8 mouse cellular contexts compared by ENCODE assay signal in the genomic region with DNA sequence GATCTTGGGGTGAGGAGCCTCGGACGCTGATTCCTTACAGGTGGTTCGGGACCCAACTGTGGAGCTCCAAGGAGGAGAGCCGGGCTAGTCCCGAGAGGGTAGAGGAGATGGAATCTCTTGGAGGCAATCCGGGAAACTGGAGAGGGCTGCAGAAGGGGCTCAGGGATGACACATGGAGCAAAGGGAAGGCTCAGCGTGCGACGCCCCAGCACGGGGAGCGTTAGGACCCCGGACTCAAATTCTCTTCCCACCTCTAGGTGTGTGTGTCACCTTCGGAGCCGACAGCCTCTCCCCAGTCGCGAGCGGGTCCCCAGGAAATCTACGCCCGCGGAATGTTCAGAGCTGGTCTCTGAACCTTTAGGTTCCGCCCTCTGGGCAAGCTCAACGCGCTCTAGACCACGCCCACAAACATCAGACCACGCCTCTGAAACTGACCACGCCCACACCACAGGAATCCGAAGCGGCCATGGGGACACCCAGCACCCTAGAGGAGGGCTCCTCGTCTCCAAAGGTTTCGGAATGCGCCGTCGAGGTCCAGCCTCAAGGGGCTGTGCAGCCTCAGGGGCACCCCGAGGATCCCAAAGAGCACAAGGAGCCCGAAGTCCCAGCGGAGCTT. TPM values are rescaled to one million over a fixed set of nuclear protein-coding genes. Genes with fewer than 3 reads are reported as not detected.
A peak's percentile ranks its signal among the peaks of the same experiment; 100 is the strongest.
DNase-seq lines count a peak whose midpoint lies in the region; ATAC-seq and TF ChIP-seq lines count a peak whose summit lies in the region.

No protein-coding gene starts in this region.

- peaks cover 12% of the 10 kb centered on the region; the same call in 1 of the 2 replicates for H3K27me3 ChIP-seq in G1E (ENCODE audit: insufficient read depth, low read length)
- H3K27me3 ChIP-seq in hindbrain, embryonic 16.5 days (replicated peaks; ENCODE audit: control insufficient read depth, insufficient read depth, low read length) = peaks cover 42% of the 10 kb centered on the region
- peaks cover 45% of the 10 kb centered on the region for H3K27me3 ChIP-seq in limb, embryonic 15.5 days
- H3K27me3 ChIP-seq in midbrain, embryonic 15.5 days (replicated peaks) = peaks cover 45% of the 10 kb centered on the region

- H3K4me3 ChIP-seq in G1E (ENCODE audit: low read depth, low read length) = peak overlapping the region; percentile 71
- H3K4me3 ChIP-seq in hindbrain, embryonic 16.5 days (ENCODE audit: low read length) = peak overlapping the region; percentile 36
- peak overlapping the region; percentile 43 for H3K4me3 ChIP-seq in limb, embryonic 15.5 days
- peak overlapping the region; percentile 22 for H3K4me3 ChIP-seq in midbrain, embryonic 15.5 days

- peak overlapping the region; percentile 33 for H3K9ac ChIP-seq in hindbrain, embryonic 16.5 days (ENCODE audit: low read depth, low read length)
- H3K9ac ChIP-seq in limb, embryonic 15.5 days = peak overlapping the region; percentile 5
- no peak overlapping the region for H3K9ac ChIP-seq in midbrain, embryonic 15.5 days

- peaks cover 27% of the 10 kb centered on the region for H3K36me3 ChIP-seq in G1E (replicated peaks)
- H3K36me3 ChIP-seq in hindbrain, embryonic 16.5 days (ENCODE audit: control insufficient read depth, insufficient read depth, low read length) = no peaks in the 10 kb centered on the region; the same call in 1 of the 2 replicates
- H3K36me3 ChIP-seq in limb, embryonic 15.5 days = peaks cover 7% of the 10 kb centered on the region; the same call in 1 of the 2 replicates
- H3K36me3 ChIP-seq in midbrain, embryonic 15.5 days (replicated peaks) = no peaks in the 10 kb centered on the region

- under 1% methylated on average over 36 of the region's 36 CpGs for whole genome bisulfite sequencing in hindbrain, embryonic 16.5 days
- 2% methylated on average over 36 of the region's 36 CpGs for WGBS in limb, embryonic 15.5 days
- WGBS in midbrain, embryonic 15.5 days = 1% methylated on average over 36 of the region's 36 CpGs

- H3K27ac ChIP-seq in hindbrain, embryonic 16.5 days (ENCODE audit: low read depth, low read length) = no peak overlapping the region
- H3K27ac ChIP-seq in limb, embryonic 15.5 days = peak overlapping the region; percentile 43
- no peak overlapping the region for H3K27ac ChIP-seq in midbrain, embryonic 15.5 days

- peak; percentile 75 for DNase-seq in G1E (ENCODE audit: low spot score)
- peak; percentile 98 for DNase-seq in c-Kit-positive CD71-negative TER-119-negative erythroid progenitor cells, embryonic 14.5 days (ENCODE audit: low read depth)
- peak; percentile 84 to 85 for DNase-seq in gastrocnemius, adult 8-10 months (ENCODE audit: low spot score in 2 of 2)
- peak; percentile 93 to 95 for DNase-seq in spleen, postnatal 14 days (ENCODE audit: low spot score in 2 of 2)
- no peak for DNase-seq in cerebellum, adult 8-10 months

- peak overlapping the region; percentile 62 for H3K4me2 ChIP-seq in hindbrain, embryonic 16.5 days (ENCODE audit: low read length)
- peak overlapping the region; percentile 63 for H3K4me2 ChIP-seq in limb, embryonic 15.5 days
- peak overlapping the region; percentile 42 for H3K4me2 ChIP-seq in midbrain, embryonic 15.5 days

- no peak for TF ChIP-seq CTCF in G1E (IDR thresholded peaks at IDR 0.05; ENCODE audit: low read depth, low read length)

- ATAC-seq in G1E (ENCODE audit: extremely low read depth, insufficient number of reproducible peaks, low FRiP score, poor library complexity, severe bottlenecking) = peak; percentile 79
- ATAC-seq in hindbrain, embryonic 16.5 days = peak; percentile 31; the same call in 1 of the 2 replicates
- ATAC-seq in limb, embryonic 15.5 days (ENCODE audit: insufficient number of reproducible peaks, low FRiP score, low TSS enrichment, low read depth) = peak; percentile 35; the same call in 1 of the 2 replicates
- ATAC-seq in midbrain, embryonic 15.5 days (replicated peaks) = no peak

- H3K9me3 ChIP-seq in G1E (replicated peaks) = no peaks in the 10 kb centered on the region
- H3K9me3 ChIP-seq in hindbrain, embryonic 16.5 days (ENCODE audit: control insufficient read depth, low read length) = 0 out of 2 replicates have a peak, but pooled peaks cover 2% of the 10 kb centered on the region
- no peaks in the 10 kb centered on the region for H3K9me3 ChIP-seq in limb, embryonic 15.5 days
- H3K9me3 ChIP-seq in midbrain, embryonic 15.5 days = no peaks in the 10 kb centered on the region

- peaks cover 11% of the 10 kb centered on the region for H3K4me1 ChIP-seq in G1E (ENCODE audit: insufficient read depth, low read depth, low read length)
- peaks cover 15% of the 10 kb centered on the region for H3K4me1 ChIP-seq in hindbrain, embryonic 16.5 days (ENCODE audit: control insufficient read depth, insufficient read depth, low read depth, low read length)
- H3K4me1 ChIP-seq in limb, embryonic 15.5 days = peaks cover 26% of the 10 kb centered on the region
- peaks cover 20% of the 10 kb centered on the region for H3K4me1 ChIP-seq in midbrain, embryonic 15.5 days

RNA-seq across cellular contexts. Expression of a gene that starts 0.4 kb away (rescaled TPM):
- total RNA-seq in G1E (2014; fragmentation: Nextera tagmentation) = 2.3 and 8.0 TPM in 2 replicates
- total RNA-seq in G1E (2017) = 1.1 and 1.4 TPM in 2 replicates
- polyA plus RNA-seq in G1E (2012) = 4.9 and 6.0 TPM in 2 replicates
- total RNA-seq in gastrocnemius, adult 8-10 months (2022) = under 1 TPM; 0.27 to 0.75 (median 0.61) TPM
- polyA plus RNA-seq in hindbrain, embryonic 16.5 days (2015; fragmentation: Nextera tagmentation; extraction: Ambion mirVana) = not detected in 2 replicates
- 1.4 and 1.7 TPM in 2 replicates for polyA plus RNA-seq in limb, embryonic 15.5 days (2015; fragmentation: Nextera tagmentation; extraction: Ambion mirVana)
- not detected in 2 replicates for polyA plus RNA-seq in midbrain, embryonic 15.5 days (2015; fragmentation: Nextera tagmentation; extraction: Ambion mirVana)

RNA-seq across cellular contexts. Expression of a gene that starts 23.5 kb away (rescaled TPM):
- total RNA-seq in G1E (2014; fragmentation: Nextera tagmentation) = not detected in 2 replicates
- total RNA-seq in G1E (2017) = 0.05 TPM in 1 of 2 replicates, not detected in the other
- polyA plus RNA-seq in G1E (2012) = not detected in 2 replicates
- total RNA-seq in gastrocnemius, adult 8-10 months (2022) = under 1 TPM in 1 of 4 experiments, not detected in 3; 0.10 TPM
- 17.1 and 17.7 TPM in 2 replicates for polyA plus RNA-seq in hindbrain, embryonic 16.5 days (2015; fragmentation: Nextera tagmentation; extraction: Ambion mirVana)
- 5.2 and 6.4 TPM in 2 replicates for polyA plus RNA-seq in limb, embryonic 15.5 days (2015; fragmentation: Nextera tagmentation; extraction: Ambion mirVana)
- 16.3 and 18.1 TPM in 2 replicates for polyA plus RNA-seq in midbrain, embryonic 15.5 days (2015; fragmentation: Nextera tagmentation; extraction: Ambion mirVana)

RNA-seq across cellular contexts. Expression of a gene that starts 23.6 kb away (rescaled TPM):
- total RNA-seq in G1E (2014; fragmentation: Nextera tagmentation) (9.1 and 12.0 TPM in 2 replicates), G1E (2017) (4.8 and 8.6 TPM in 2 replicates)
- 11.0 and 12.0 TPM in 2 replicates for polyA plus RNA-seq in G1E (2012)
- 10 to 100 TPM; 23.1 to 30.0 (median 24.6) TPM for total RNA-seq in gastrocnemius, adult 8-10 months (2022)
- polyA plus RNA-seq in hindbrain, embryonic 16.5 days (2015; fragmentation: Nextera tagmentation; extraction: Ambion mirVana) = 29.1 and 30.9 TPM in 2 replicates
- polyA plus RNA-seq in limb, embryonic 15.5 days (2015; fragmentation: Nextera tagmentation; extraction: Ambion mirVana) = 28.0 and 28.7 TPM in 2 replicates
- polyA plus RNA-seq in midbrain, embryonic 15.5 days (2015; fragmentation: Nextera tagmentation; extraction: Ambion mirVana) = 25.4 and 25.8 TPM in 2 replicates

RNA-seq across cellular contexts. Expression of a gene that starts 25.4 kb away (rescaled TPM):
- total RNA-seq in G1E (2014; fragmentation: Nextera tagmentation) = not detected in 2 replicates
- 0.23 TPM in 1 of 2 replicates, not detected in the other for total RNA-seq in G1E (2017)
- polyA plus RNA-seq in G1E (2012) = not detected in 2 replicates
- not detected for total RNA-seq in gastrocnemius, adult 8-10 months (2022)
- polyA plus RNA-seq in hindbrain, embryonic 16.5 days (2015; fragmentation: Nextera tagmentation; extraction: Ambion mirVana) = 0.76 and 0.78 TPM in 2 replicates
- polyA plus RNA-seq in limb, embryonic 15.5 days (2015; fragmentation: Nextera tagmentation; extraction: Ambion mirVana) = 125 and 128 TPM in 2 replicates
- 0.31 and 0.49 TPM in 2 replicates for polyA plus RNA-seq in midbrain, embryonic 15.5 days (2015; fragmentation: Nextera tagmentation; extraction: Ambion mirVana)
